Mouse (Mus musculus) stomach, postnatal 0 days (tissue): ENCODE measurements at regions not wholly inside any gene's neighbourhood (a gene's known extent, or its start where the extent isn't known, plus 50 kb on each side); places are given as distances from the start of the nearest gene placed in this dataset.

Experiments
- CTCF ChIP-seq: IDR thresholded peaks from 2 replicates; pipeline ENCODE4 v1.5.1; 2016; ENCODE audit warnings: antibody characterized with exemption, low read depth, mild to moderate bottlenecking, moderate library complexity
- EP300 ChIP-seq: optimal IDR thresholded peaks from 2 replicates; pipeline ENCODE3; 2016; ENCODE audit warnings: antibody characterized with exemption

DNA sequence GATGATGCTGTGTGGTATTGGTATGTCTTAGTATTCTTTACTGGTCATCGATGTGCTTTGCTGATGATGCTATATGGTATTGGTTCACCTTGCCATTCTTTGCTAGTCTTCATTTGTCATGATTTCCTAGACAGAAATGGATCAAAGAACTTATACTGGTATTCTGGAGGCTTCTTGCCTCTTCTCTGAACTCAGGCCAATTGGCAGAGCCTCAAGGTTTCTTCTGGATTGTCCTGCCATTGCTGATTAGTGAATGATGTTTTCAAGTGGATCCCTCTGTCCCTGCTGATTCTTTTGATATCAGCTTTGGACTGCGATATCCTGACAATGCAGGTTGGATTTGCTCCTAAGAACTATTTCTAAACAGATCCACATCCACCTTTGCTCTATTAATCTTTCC, 179.1 kb upstream of the Tas2r119 start:
- TF ChIP-seq CTCF: no peak
- no peak for TF ChIP-seq EP300
